Mouse (Mus musculus): ENCODE results near the gene Tubgcp2. TPM values are rescaled to one million over a fixed set of nuclear protein-coding genes. Genes with fewer than 3 reads are reported as not detected.

Tubgcp2 gene
- total and polyA plus RNA-seq, 3 experiments: 27.1 to 43.6 TPM; not detected in 1

GRCm38 (mm10) chr7:139963814-139964213 is 72.7 kb downstream of the Tubgcp2 start:
- H3K4me3 ChIP-seq (ENCODE audit: control insufficient read depth in 1 of 2, insufficient read depth in 1 of 2, low read depth in 2 of 2, low read length in 2 of 2): no peak overlapping the region
- DNase-seq (ENCODE audit: low read depth, low spot score): no peak
- no peak overlapping the region for H3K9ac ChIP-seq (ENCODE audit: control insufficient read depth, low read depth, low read length, poor library complexity, severe bottlenecking)
- H3K79me2 ChIP-seq (ENCODE audit: control insufficient read depth, insufficient read depth, low read length, poor library complexity): no peaks in the 10 kb centered on the region
- no peaks in the 10 kb centered on the region for H3K4me1 ChIP-seq (ENCODE audit: control insufficient read depth in 1 of 2, insufficient read depth in 2 of 2, low read length in 2 of 2)
- no peaks in the 10 kb centered on the region for H3K27me3 ChIP-seq (ENCODE audit: control insufficient read depth in 1 of 2, insufficient read depth in 2 of 2, low read length in 2 of 2)
- no peak overlapping the region for H3K27ac ChIP-seq (ENCODE audit: control insufficient read depth, low read depth, low read length)
- TF ChIP-seq NELFE (IDR thresholded peaks at IDR 0.05; ENCODE audit: low read depth, low read length) (no peak), USF2 (IDR thresholded peaks at IDR 0.05; ENCODE audit: borderline replicate concordance in 1 of 2, insufficient read depth in 1 of 2, low read depth in 1 of 2, low read length in 2 of 2) (no peak), USF1 (IDR thresholded peaks at IDR 0.05; ENCODE audit: low read depth, low read length) (no peak), BHLHE40 (IDR thresholded peaks at IDR 0.05; ENCODE audit: borderline replicate concordance, low read depth, low read length) (no peak), ZKSCAN1 (IDR thresholded peaks at IDR 0.05; ENCODE audit: low read depth, low read length) (no peak), POLR2AphosphoS5 (IDR thresholded peaks at IDR 0.05; ENCODE audit: borderline replicate concordance, low read depth, low read length) (no peak), SIN3A (IDR thresholded peaks at IDR 0.05; ENCODE audit: low read length) (no peak), GABPA (IDR thresholded peaks at IDR 0.05; ENCODE audit: low read depth, low read length) (no peak)
- no peaks in the 10 kb centered on the region for H3K36me3 ChIP-seq (ENCODE audit: control insufficient read depth in 1 of 2, insufficient read depth in 2 of 2, low read length in 2 of 2)
- no peaks in the 10 kb centered on the region for H3K9me3 ChIP-seq (replicated peaks; ENCODE audit: insufficient read depth, low read length)

DNA sequence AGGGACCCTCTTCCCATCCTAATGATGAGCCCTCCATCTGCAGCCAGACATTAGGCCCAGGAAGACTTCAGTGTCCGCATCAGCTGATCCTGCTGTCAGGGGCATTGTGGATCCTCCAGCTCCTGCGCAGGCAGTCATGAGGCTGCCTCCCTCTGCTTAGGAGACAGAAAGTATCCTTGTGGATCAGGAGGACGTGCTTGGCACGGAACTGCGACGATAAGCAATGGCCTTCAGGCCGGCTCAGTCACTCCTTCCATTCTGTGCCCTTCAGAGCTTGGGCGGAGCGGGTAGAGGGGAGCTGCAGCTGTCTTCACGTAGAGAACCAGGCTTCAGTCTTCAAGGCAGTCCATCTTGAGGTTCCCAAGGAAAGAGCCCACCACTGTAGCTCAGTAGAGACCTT is 75.3 kb downstream of the Tubgcp2 start:
- DNase-seq (ENCODE audit: low read depth, low spot score): no peak
- H3K36me3 ChIP-seq (ENCODE audit: control insufficient read depth in 1 of 2, insufficient read depth in 2 of 2, low read length in 2 of 2): no peaks in the 10 kb centered on the region

GRCm38 (mm10) chr7:139957958-139958357 is 78.5 kb downstream of the Tubgcp2 start:
- Histone ChIP-seq H3K9me3 (replicated peaks; ENCODE audit: insufficient read depth, low read length) (no peaks in the 10 kb centered on the region), H3K9ac (ENCODE audit: control insufficient read depth, low read depth, low read length, poor library complexity, severe bottlenecking) (no peak overlapping the region), H3K27me3 (ENCODE audit: control insufficient read depth in 1 of 2, insufficient read depth in 2 of 2, low read length in 2 of 2) (no peaks in the 10 kb centered on the region), H3K4me3 (ENCODE audit: control insufficient read depth in 1 of 2, insufficient read depth in 1 of 2, low read depth in 2 of 2, low read length in 2 of 2) (no peak overlapping the region), H3K27ac (ENCODE audit: control insufficient read depth, low read depth, low read length) (no peak overlapping the region), H3K4me1 (ENCODE audit: control insufficient read depth in 1 of 2, insufficient read depth in 2 of 2, low read length in 2 of 2) (peaks cover 0 to 9% of the 10 kb centered on the region in 2 experiments; a peak in 1 of 4 replicates), H3K36me3 (ENCODE audit: control insufficient read depth in 1 of 2, insufficient read depth in 2 of 2, low read length in 2 of 2) (peaks cover 0 to 3% of the 10 kb centered on the region in 2 experiments; a peak in 2 of 4 replicates), H3K79me2 (ENCODE audit: control insufficient read depth, insufficient read depth, low read length, poor library complexity) (no peaks in the 10 kb centered on the region)
- TF ChIP-seq ZNF384 (IDR thresholded peaks at IDR 0.05; ENCODE audit: low read depth, low read length) (no peak), E2F4 (IDR thresholded peaks at IDR 0.05; ENCODE audit: borderline replicate concordance, low read depth, low read length) (no peak), ZKSCAN1 (IDR thresholded peaks at IDR 0.05; ENCODE audit: low read depth, low read length) (no peak), ZC3H11A (IDR thresholded peaks at IDR 0.05; ENCODE audit: low read depth, low read length) (no peak), KAT2A (conservative IDR thresholded peaks at IDR 0.05; ENCODE audit: low read depth, low read length) (no peak), RAD21 (IDR thresholded peaks at IDR 0.05; ENCODE audit: low read depth, low read length) (no peak), JUND (IDR thresholded peaks at IDR 0.05; ENCODE audit: low read depth, low read length) (no peak), USF1 (IDR thresholded peaks at IDR 0.05; ENCODE audit: low read depth, low read length) (no peak)
- no peak for DNase-seq (ENCODE audit: low read depth, low spot score)

More for the DNA sequence above, 75.3 kb downstream of the Tubgcp2 start:
- H3K9me3 ChIP-seq (replicated peaks; ENCODE audit: insufficient read depth, low read length): no peaks in the 10 kb centered on the region
- H3K27me3 ChIP-seq (ENCODE audit: control insufficient read depth in 1 of 2, insufficient read depth in 2 of 2, low read length in 2 of 2): no peaks in the 10 kb centered on the region
- H3K9ac ChIP-seq (ENCODE audit: control insufficient read depth, low read depth, low read length, poor library complexity, severe bottlenecking): no peak overlapping the region
- H3K79me2 ChIP-seq (ENCODE audit: control insufficient read depth, insufficient read depth, low read length, poor library complexity): no peaks in the 10 kb centered on the region
- no peak overlapping the region for H3K27ac ChIP-seq (ENCODE audit: control insufficient read depth, low read depth, low read length)
- TF ChIP-seq ETS1 (IDR thresholded peaks at IDR 0.05; ENCODE audit: low read depth, low read length) (no peak), CHD2 (IDR thresholded peaks at IDR 0.05; ENCODE audit: low read length) (no peak), TAL1 (IDR thresholded peaks at IDR 0.05; ENCODE audit: low read length) (no peak), ZC3H11A (IDR thresholded peaks at IDR 0.05; ENCODE audit: low read depth, low read length) (no peak), GATA1 (IDR thresholded peaks at IDR 0.05; ENCODE audit: low read depth, low read length) (no peak), MYC (IDR thresholded peaks at IDR 0.05; ENCODE audit: low read depth, low read length) (no peak), POLR2AphosphoS5 (IDR thresholded peaks at IDR 0.05; ENCODE audit: borderline replicate concordance, low read depth, low read length) (no peak), KAT2A (conservative IDR thresholded peaks at IDR 0.05; ENCODE audit: low read depth, low read length) (no peak), TCF12 (IDR thresholded peaks at IDR 0.05; ENCODE audit: low read depth, low read length) (no peak)
- no peak overlapping the region for H3K4me3 ChIP-seq (ENCODE audit: control insufficient read depth in 1 of 2, insufficient read depth in 1 of 2, low read depth in 2 of 2, low read length in 2 of 2)
- no peaks in the 10 kb centered on the region for H3K4me1 ChIP-seq (ENCODE audit: control insufficient read depth in 1 of 2, insufficient read depth in 2 of 2, low read length in 2 of 2)
